Mouse (Mus musculus): ENCODE measurements around the gene Ube2a. TPM values are rescaled to one million over a fixed set of nuclear protein-coding genes. Genes with fewer than 3 reads are reported as not detected.

The Ube2a gene
- 52.1 TPM for polyA plus RNA-seq (2012; fragmentation: generic; extraction: Trizol)

DNA sequence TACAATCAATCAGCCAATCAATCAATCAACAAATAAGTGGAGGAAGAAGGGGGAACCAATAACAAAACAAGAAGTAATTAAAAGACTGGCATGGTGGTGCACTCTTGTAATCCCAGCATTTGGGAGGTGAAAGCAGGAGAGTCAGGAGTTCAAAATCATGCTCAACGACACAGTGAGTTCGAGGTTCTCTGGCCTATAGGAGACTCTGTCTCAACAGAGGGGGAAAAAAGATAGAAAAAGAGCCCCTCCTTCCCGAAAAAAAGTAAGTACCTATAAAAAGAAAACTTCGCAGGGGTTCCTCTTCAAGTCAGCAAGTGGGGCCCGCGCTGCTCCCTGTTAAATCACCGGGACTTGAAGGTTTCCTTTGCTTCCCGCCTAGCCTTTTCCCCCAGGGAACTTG lies at the start of gene Ube2a, which contains the start of gene C330007P06Rik:
Gene Ube2a, plus strand, starts transcription at position 136 of the 400 bp plus-strand sequence.
Gene C330007P06Rik, minus strand, starts transcription at position 347 of the 400 bp plus-strand sequence.
- no peaks in the 10 kb centered on the region for H3K36me3 ChIP-seq (ENCODE audit: control insufficient read depth, insufficient read depth)
- peak within 1 kb of the TSS; percentile 39 for H3ac ChIP-seq (ENCODE audit: control insufficient read depth, insufficient read length)
- TF ChIP-seq MYOD1 (IDR thresholded peaks at IDR 0.05; ENCODE audit: control insufficient read depth in 1 of 3, insufficient read length in 2 of 3, low read depth in 2 of 3) (no peak), TCF12 (IDR thresholded peaks at IDR 0.05; ENCODE audit: insufficient read depth, poor library complexity, severe bottlenecking) (no peak), MAX (IDR thresholded peaks at IDR 0.05; ENCODE audit: low read depth) (no peak), TCF3 (IDR thresholded peaks at IDR 0.05; ENCODE audit: insufficient read length, low read depth) (no peak), E2F4 (IDR thresholded peaks at IDR 0.05; ENCODE audit: insufficient read depth) (no peak), MYOG (IDR thresholded peaks at IDR 0.05; ENCODE audit: control insufficient read depth in 1 of 3, insufficient read depth in 1 of 3, insufficient read length in 2 of 3, low read depth in 2 of 3) (no peak), CEBPB (IDR thresholded peaks at IDR 0.05; ENCODE audit: insufficient read depth, poor library complexity, severe bottlenecking) (no peak), USF1 (IDR thresholded peaks at IDR 0.05; ENCODE audit: low read depth) (no peak), SRF (IDR thresholded peaks at IDR 0.05; ENCODE audit: control insufficient read depth, insufficient read length, low read depth) (no peak), REST (IDR thresholded peaks at IDR 0.05; ENCODE audit: insufficient read depth, insufficient read length) (no peak), POLR2A (IDR thresholded peaks at IDR 0.05; ENCODE audit: insufficient read length, low read depth) (no peak), POLR2AphosphoS2 (IDR thresholded peaks at IDR 0.05; ENCODE audit: insufficient read length, low read depth) (no peak)
- H3K4me3 ChIP-seq = peak within 1 kb of the TSS; percentile 30
- H3K4me2 ChIP-seq (ENCODE audit: low read depth) = peak within 1 kb of the TSS; percentile 66
- peaks cover 5% of the 10 kb centered on the region for H3K79me2 ChIP-seq (ENCODE audit: control insufficient read depth, insufficient read depth)
- H3K27me3 ChIP-seq (ENCODE audit: control insufficient read depth, insufficient read depth, insufficient read length) = no peaks in the 10 kb centered on the region

DNA sequence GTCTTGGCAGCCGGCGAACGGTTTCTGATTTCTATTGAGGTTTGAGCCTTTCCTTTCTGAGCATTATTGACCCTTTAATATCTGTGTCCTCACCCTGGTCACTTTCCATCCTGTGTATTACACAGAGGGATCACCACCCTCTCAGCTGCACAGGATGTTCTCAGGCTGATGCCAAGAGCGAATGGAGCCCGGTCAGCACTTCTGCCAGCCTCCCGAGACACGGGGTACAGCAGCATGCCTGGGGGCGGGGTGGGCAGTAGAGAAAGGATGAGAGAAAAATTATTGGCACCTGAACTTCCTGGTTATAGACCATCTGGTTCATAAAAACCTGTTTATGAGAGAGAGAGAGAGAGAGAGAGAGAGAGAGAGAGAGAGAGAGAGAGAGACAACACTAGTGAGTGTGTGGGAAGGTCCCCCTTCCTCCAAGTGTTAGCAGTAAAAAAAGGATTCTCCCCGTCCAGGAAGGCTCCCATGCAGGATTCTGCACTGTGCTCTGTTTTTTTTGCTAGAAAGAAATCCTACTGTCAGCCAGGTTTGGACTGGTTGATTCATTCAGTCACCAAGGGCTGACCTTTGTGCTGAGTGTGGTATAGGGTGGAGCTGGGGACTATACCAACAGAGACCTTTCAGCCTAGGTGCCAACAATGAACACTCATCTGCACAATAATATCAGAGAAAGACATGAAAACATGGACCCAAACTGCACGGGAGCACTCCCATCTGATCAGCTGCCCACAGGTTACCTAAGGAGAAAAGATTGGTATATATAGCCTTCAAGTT lies 49.6 kb upstream of the Ube2a start:
- no peak for TF ChIP-seq MYOG (IDR thresholded peaks at IDR 0.05; ENCODE audit: control insufficient read depth in 1 of 3, insufficient read depth in 1 of 3, insufficient read length in 2 of 3, low read depth in 2 of 3)
- H3K4me3 ChIP-seq = no peak overlapping the region
- H3K79me2 ChIP-seq (ENCODE audit: control insufficient read depth, insufficient read depth) = no peaks in the 10 kb centered on the region
- H3K36me3 ChIP-seq (ENCODE audit: control insufficient read depth, insufficient read depth) = no peaks in the 10 kb centered on the region
- H3ac ChIP-seq (ENCODE audit: control insufficient read depth, insufficient read length) = no peak overlapping the region
- H3K4me2 ChIP-seq (ENCODE audit: low read depth) = no peak overlapping the region
- H3K27me3 ChIP-seq (ENCODE audit: control insufficient read depth, insufficient read depth, insufficient read length) = no peaks in the 10 kb centered on the region

DNA sequence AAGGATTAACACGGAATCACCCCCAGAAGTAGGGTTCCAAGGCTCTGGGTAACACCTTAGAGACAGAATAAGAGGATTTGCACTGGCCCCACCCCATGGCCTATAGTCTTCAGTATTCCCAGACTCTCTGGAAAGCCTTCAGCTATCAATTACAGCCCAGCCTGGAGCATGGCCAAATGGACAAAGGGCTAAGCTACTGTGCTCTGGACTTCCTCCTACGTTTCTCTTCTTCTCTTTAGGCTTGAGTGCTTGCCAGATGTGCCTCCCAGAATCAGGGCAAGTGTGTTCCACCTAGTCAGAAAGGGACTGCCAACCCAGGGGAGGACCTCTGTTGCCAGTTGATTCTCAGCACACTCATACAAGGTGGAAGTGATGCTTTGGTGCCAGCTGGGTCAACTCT lies 48.7 kb upstream of the Ube2a start:
- Histone ChIP-seq H3K4me3 (no peak overlapping the region), H3K79me2 (ENCODE audit: control insufficient read depth, insufficient read depth) (no peaks in the 10 kb centered on the region), H3K36me3 (ENCODE audit: control insufficient read depth, insufficient read depth) (no peaks in the 10 kb centered on the region), H3ac (ENCODE audit: control insufficient read depth, insufficient read length) (no peak overlapping the region), H3K27me3 (ENCODE audit: control insufficient read depth, insufficient read depth, insufficient read length) (no peaks in the 10 kb centered on the region), H3K4me2 (ENCODE audit: low read depth) (no peak overlapping the region)
- TF ChIP-seq TCF12 (IDR thresholded peaks at IDR 0.05; ENCODE audit: insufficient read depth, poor library complexity, severe bottlenecking) (no peak), MYOG (IDR thresholded peaks at IDR 0.05; ENCODE audit: control insufficient read depth in 1 of 3, insufficient read depth in 1 of 3, insufficient read length in 2 of 3, low read depth in 2 of 3) (no peak), SRF (IDR thresholded peaks at IDR 0.05; ENCODE audit: control insufficient read depth, insufficient read length, low read depth) (no peak), REST (IDR thresholded peaks at IDR 0.05; ENCODE audit: insufficient read depth, insufficient read length) (no peak), E2F4 (IDR thresholded peaks at IDR 0.05; ENCODE audit: insufficient read depth) (no peak), POLR2A (IDR thresholded peaks at IDR 0.05; ENCODE audit: insufficient read length, low read depth) (no peak), CEBPB (IDR thresholded peaks at IDR 0.05; ENCODE audit: insufficient read depth, poor library complexity, severe bottlenecking) (no peak), POLR2AphosphoS2 (IDR thresholded peaks at IDR 0.05; ENCODE audit: insufficient read length, low read depth) (no peak), USF1 (IDR thresholded peaks at IDR 0.05; ENCODE audit: low read depth) (no peak), TCF3 (IDR thresholded peaks at IDR 0.05; ENCODE audit: insufficient read length, low read depth) (no peak), MYOD1 (IDR thresholded peaks at IDR 0.05; ENCODE audit: control insufficient read depth in 1 of 3, insufficient read length in 2 of 3, low read depth in 2 of 3) (no peak), MAX (IDR thresholded peaks at IDR 0.05; ENCODE audit: low read depth) (no peak)

DNA sequence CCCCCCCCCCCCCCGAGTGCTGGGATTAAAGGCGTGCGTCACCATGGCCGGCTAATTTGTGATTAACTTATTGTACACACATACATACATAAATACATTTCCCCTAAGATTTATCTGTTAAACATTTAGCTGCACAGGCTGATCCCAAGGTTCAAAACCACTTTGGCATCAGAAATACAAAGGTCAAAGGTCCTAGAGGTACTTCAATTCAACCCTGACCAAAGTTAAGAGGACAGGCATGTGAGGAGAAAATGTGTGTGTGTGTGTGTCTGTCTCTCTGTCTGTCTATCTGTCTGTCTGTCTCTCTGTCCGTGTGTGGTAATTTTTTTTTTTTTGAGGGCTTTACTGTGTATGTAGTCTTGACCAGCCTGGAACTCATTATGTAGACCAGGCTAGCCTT lies 46.8 kb upstream of the Ube2a start:
- Histone ChIP-seq H3K79me2 (ENCODE audit: control insufficient read depth, insufficient read depth) (no peaks in the 10 kb centered on the region), H3ac (ENCODE audit: control insufficient read depth, insufficient read length) (no peak overlapping the region), H3K27me3 (ENCODE audit: control insufficient read depth, insufficient read depth, insufficient read length) (no peaks in the 10 kb centered on the region), H3K4me2 (ENCODE audit: low read depth) (no peak overlapping the region), H3K36me3 (ENCODE audit: control insufficient read depth, insufficient read depth) (no peaks in the 10 kb centered on the region), H3K4me3 (no peak overlapping the region)
- no peak for TF ChIP-seq MYOD1 (IDR thresholded peaks at IDR 0.05; ENCODE audit: control insufficient read depth in 1 of 3, insufficient read length in 2 of 3, low read depth in 2 of 3)
- no peak for TF ChIP-seq CEBPB (IDR thresholded peaks at IDR 0.05; ENCODE audit: insufficient read depth, poor library complexity, severe bottlenecking)
- TF ChIP-seq SRF (IDR thresholded peaks at IDR 0.05; ENCODE audit: control insufficient read depth, insufficient read length, low read depth) = no peak
- no peak for TF ChIP-seq POLR2AphosphoS2 (IDR thresholded peaks at IDR 0.05; ENCODE audit: insufficient read length, low read depth)
- no peak for TF ChIP-seq MYOG (IDR thresholded peaks at IDR 0.05; ENCODE audit: control insufficient read depth in 1 of 3, insufficient read depth in 1 of 3, insufficient read length in 2 of 3, low read depth in 2 of 3)
- no peak for TF ChIP-seq MAX (IDR thresholded peaks at IDR 0.05; ENCODE audit: low read depth)
- TF ChIP-seq REST (IDR thresholded peaks at IDR 0.05; ENCODE audit: insufficient read depth, insufficient read length) = no peak
- no peak for TF ChIP-seq TCF12 (IDR thresholded peaks at IDR 0.05; ENCODE audit: insufficient read depth, poor library complexity, severe bottlenecking)
- TF ChIP-seq POLR2A (IDR thresholded peaks at IDR 0.05; ENCODE audit: insufficient read length, low read depth) = no peak
- no peak for TF ChIP-seq E2F4 (IDR thresholded peaks at IDR 0.05; ENCODE audit: insufficient read depth)
- TF ChIP-seq USF1 (IDR thresholded peaks at IDR 0.05; ENCODE audit: low read depth) = no peak
- TF ChIP-seq TCF3 (IDR thresholded peaks at IDR 0.05; ENCODE audit: insufficient read length, low read depth) = no peak
